Mouse (Mus musculus) hindbrain, postnatal 0 days (tissue): Measurements from ENCODE around the gene Rasgef1c. TPM values are rescaled to one million over a fixed set of nuclear protein-coding genes. Genes with fewer than 3 reads are reported as not detected.

ENCODE experiments used
- ATAC-seq: fragments of 200-750 bp; cut with Nextera tagmentation; 2 replicates; pipeline ENCODE4 v1.8.0; 2017; ENCODE audit warnings: mild to moderate bottlenecking, moderate TSS enrichment, moderate library complexity
- DNase-seq: peaks from one replicate; pipeline ENCODE4 v3.0.0-alpha.2; 2015; ENCODE audit warnings: low spot score
- H3K27ac ChIP-seq: fragments of 300-500 bp; sonication (generic); 2 replicates; pipeline ENCODE4 v1.5.1; 2014; ENCODE audit warnings: mild to moderate bottlenecking
- H3K27me3 ChIP-seq: fragments of 300-500 bp; sonication (generic); 2 replicates; pipeline ENCODE4 v1.6.1; 2014; ENCODE audit warnings: low read length, mixed read lengths; ENCODE audit not compliant: insufficient read depth
- H3K36me3 ChIP-seq: fragments of 300-500 bp; sonication (generic); 2 replicates; pipeline ENCODE4 v1.6.1; 2014; ENCODE audit warnings: low read length, mixed read lengths; ENCODE audit not compliant: insufficient read depth
- H3K4me1 ChIP-seq: fragments of 300-500 bp; sonication (generic); 2 replicates; pipeline ENCODE4 v1.6.1; 2014; ENCODE audit warnings: antibody characterized with exemption, low read length, mixed read lengths; ENCODE audit not compliant: insufficient read depth
- H3K4me2 ChIP-seq: fragments of 300-500 bp; sonication (generic); 2 replicates; pipeline ENCODE4 v1.6.1; 2014; ENCODE audit warnings: low read depth, mild to moderate bottlenecking, low read length, moderate library complexity, mixed read lengths
- H3K4me3 ChIP-seq: fragments of 300-500 bp; sonication (generic); 2 replicates; pipeline ENCODE4 v1.5.1; 2014; ENCODE audit warnings: low read length
- H3K9ac ChIP-seq: fragments of 300-500 bp; sonication (generic); replicated peaks from 2 replicates; pipeline ENCODE4 v1.6.1; 2014; ENCODE audit warnings: mild to moderate bottlenecking, low read length, moderate library complexity, mixed read lengths
- H3K9me3 ChIP-seq: fragments of 300-500 bp; sonication (generic); 2 replicates; pipeline ENCODE4 v1.6.1; 2016; ENCODE audit warnings: low read length, mixed read lengths
- CTCF ChIP-seq: IDR thresholded peaks from 2 replicates; pipeline ENCODE4 v1.5.1; 2016; ENCODE audit warnings: antibody characterized with exemption, control low read depth, low read depth
- WGBS: fragments of 180-500 bp; shearing (Covaris S2); extraction: QIAGEN DNeasy Blood & Tissue Kit; methylation state at CpG from one replicate; pipeline ENCODE4 v1.1.7; 2014; 5-methylcytosine and 5-hydroxymethylcytosine counted together
- microRNA-seq, 2 experiments: library from miRNA; unstranded; fragments of <30 nt; microRNA quantifications; one replicate each; pipeline ENCODE4; 2016
- polyA plus RNA-seq: library from polyadenylated mRNA; unstranded; fragments of >200 nt; fragmentation: Nextera tagmentation; extraction: Ambion mirVana; gene quantifications from 2 replicates; pipeline ENCODE4 v1.2.1, GENCODE M21; 2015
- total RNA-seq: library from RNA; depleted of rRNA; stranded (reverse); fragments of >200 nt; gene quantifications from 2 replicates; pipeline ENCODE4 v1.2.3, GENCODE M21; 2014; rRNA removed

The Rasgef1c gene
- total and polyA plus RNA-seq, 2 experiments from 2014 or later, result 44.9 to 50.2 TPM

DNA sequence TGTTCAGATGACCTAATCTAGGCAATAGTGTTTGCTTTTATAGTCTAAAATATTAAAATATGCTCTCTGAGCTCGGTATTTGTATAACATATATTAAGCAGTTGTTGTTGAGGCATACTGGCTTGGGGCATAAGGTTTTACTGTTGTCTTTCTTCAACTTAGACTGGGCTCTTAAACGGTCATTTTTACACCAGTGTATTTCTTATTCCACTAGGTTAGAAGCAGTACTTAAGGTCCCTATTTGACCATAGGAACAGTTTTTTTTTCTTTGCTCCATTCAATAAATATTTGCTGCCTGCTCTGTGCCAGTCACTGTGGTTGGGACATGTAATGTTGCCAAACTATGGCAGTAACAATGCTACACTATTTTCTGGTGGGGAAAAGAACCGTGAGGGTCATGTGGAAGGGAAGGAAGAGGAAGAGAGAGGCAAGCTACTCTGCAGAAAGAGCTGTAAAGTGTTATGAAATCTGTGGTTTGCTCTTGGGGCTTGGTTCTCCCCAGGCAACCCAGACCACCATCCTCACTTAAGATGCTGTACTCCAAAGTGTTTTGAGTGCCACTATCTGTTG, 125.0 kb downstream of the Rasgef1c start:
- H3K4me2 ChIP-seq, result peak overlapping the region; percentile 78
- no peaks in the 10 kb centered on the region for H3K36me3 ChIP-seq
- peak overlapping the region; percentile 99; the same call in 1 of the 2 replicates for H3K27ac ChIP-seq
- no peak for DNase-seq
- no peak for ATAC-seq
- H3K4me1 ChIP-seq, result peaks cover 25% of the 10 kb centered on the region
- no peak for TF ChIP-seq CTCF
- H3K9ac ChIP-seq, result peak overlapping the region; percentile 98
- peak overlapping the region; percentile 98 for H3K4me3 ChIP-seq
- H3K27me3 ChIP-seq, result no peaks in the 10 kb centered on the region
- H3K9me3 ChIP-seq, result no peaks in the 10 kb centered on the region
- WGBS, result 9% methylated on average over 3 of the region's 3 CpGs

DNA sequence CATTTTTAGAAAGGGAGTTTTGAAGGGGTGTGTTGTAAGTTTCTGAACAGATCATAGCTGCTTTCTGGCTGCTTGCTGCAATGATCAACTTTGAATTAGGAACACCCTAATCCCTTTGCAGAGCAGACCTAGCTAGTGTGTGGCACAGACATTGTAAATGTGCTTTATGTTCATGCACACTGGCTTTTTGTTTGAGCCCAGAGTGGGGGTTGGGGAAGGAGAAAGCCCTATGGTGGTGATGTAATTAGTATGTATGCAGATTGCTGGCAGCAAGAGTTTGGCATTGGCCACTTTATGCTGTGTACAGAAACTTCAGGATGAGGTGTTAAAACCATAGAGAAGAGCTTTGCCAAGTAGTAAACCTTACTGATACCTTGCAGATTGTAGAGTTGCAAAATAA, 126.8 kb downstream of the Rasgef1c start:
- peak overlapping the region; percentile 78 for H3K4me2 ChIP-seq
- peaks cover 25% of the 10 kb centered on the region for H3K4me1 ChIP-seq
- no peak overlapping the region for H3K9ac ChIP-seq
- ATAC-seq, result no peak
- TF ChIP-seq CTCF, result no peak
- H3K36me3 ChIP-seq, result no peaks in the 10 kb centered on the region
- no peaks in the 10 kb centered on the region for H3K27me3 ChIP-seq
- H3K9me3 ChIP-seq, result no peaks in the 10 kb centered on the region
- no peak overlapping the region for H3K4me3 ChIP-seq
- DNase-seq, result peak; percentile 30
- no peak overlapping the region for H3K27ac ChIP-seq

Small RNA genes within 50 kb of the gene (microRNA-seq; reads per million reads assigned to microRNA genes)
- 0 reads per million in 2 experiments for gene Gm23492

Other genes with a start within 250 kb of the Rasgef1c start
- gene Scgb3a1, start 238.2 kb upstream of the Rasgef1c start, total RNA-seq, result not detected in 2 replicates
- gene Scgb3a1, start 238.2 kb upstream of the Rasgef1c start, polyA plus RNA-seq, result 0.33 and 0.55 TPM in 2 replicates
- gene Cnot6, start 189.1 kb upstream of the Rasgef1c start, total RNA-seq, result 32.0 and 38.5 TPM in 2 replicates
- 32.7 and 33.0 TPM in 2 replicates for gene Cnot6, start 189.1 kb upstream of the Rasgef1c start, polyA plus RNA-seq
- 2.5 and 3.8 TPM in 2 replicates for gene Gfpt2, start 107.7 kb upstream of the Rasgef1c start, total RNA-seq
- gene Gfpt2, start 107.7 kb upstream of the Rasgef1c start, polyA plus RNA-seq, result 5.0 and 5.4 TPM in 2 replicates
- 124 and 127 TPM in 2 replicates for gene Mapk9, start 55.1 kb upstream of the Rasgef1c start, total RNA-seq
- gene Mapk9, start 55.1 kb upstream of the Rasgef1c start, polyA plus RNA-seq, result 66.4 and 70.4 TPM in 2 replicates
- 71.6 and 73.2 TPM in 2 replicates for gene Rnf130, start 123.5 kb downstream of the Rasgef1c start, total RNA-seq
- gene Rnf130, start 123.5 kb downstream of the Rasgef1c start, polyA plus RNA-seq, result 60.6 and 64.7 TPM in 2 replicates
- 62.4 and 62.6 TPM in 2 replicates for gene Tbc1d9b, start 229.6 kb downstream of the Rasgef1c start, total RNA-seq
- 32.1 and 33.5 TPM in 2 replicates for gene Tbc1d9b, start 229.6 kb downstream of the Rasgef1c start, polyA plus RNA-seq